Mouse (Mus musculus) lung, postnatal 14 days (tissue): ENCODE data around the gene C1s2.
"Not testable (repeated sequence)": the region's sequence is repeated elsewhere in the genome, so short reads cannot be mapped to it uniquely, and the experiment has no call there.

Experiments
- DNase-seq: peaks from one replicate; pipeline ENCODE4 v3.0.0; 2021

Gene C1s2

GRCm38 (mm10) chr6:124636858-124637460 is 1.1 kb upstream of the C1s2 start:
- not testable (repeated sequence) for DNase-seq

DNA sequence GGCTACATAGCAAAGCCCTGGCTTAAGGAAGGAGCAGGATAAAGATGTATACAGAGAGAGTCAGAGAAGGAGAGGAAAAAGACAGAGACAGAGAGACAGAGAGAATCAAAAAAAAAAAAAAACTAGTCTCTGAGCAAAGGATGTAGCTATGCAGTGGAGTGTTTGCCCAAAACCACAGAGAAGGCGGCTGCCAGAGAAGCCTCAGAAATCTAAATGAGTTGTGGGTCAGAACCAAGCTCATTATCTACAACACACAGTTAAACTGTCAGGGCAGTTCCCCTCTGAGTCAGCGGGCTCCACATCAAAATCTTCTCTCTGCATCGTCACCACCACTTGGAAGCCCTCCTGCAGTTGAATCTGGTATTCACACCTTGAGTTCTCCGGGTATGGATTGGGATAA is 5.1 kb downstream of the C1s2 start:
- no peak for DNase-seq

DNA sequence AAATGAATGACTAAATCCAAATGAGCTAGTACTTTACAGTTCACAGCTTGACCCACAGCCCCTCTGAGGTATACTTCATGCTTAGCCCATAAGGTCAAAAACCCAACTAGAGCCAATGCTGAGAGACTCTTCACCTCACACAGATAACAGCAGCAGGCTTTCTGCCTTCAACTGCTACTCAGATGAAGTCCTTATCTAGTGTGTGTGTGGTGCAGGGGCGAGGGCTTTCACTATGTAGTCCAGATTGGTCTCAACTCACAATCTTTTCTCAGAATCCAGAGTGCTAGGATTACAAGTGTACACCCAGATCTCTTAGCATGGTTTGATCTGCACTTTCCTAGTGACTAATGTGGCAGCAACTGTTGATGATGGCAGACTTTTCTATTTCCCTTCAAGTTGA is 9.7 kb downstream of the C1s2 start:
- DNase-seq = not testable (repeated sequence)

GRCm38 (mm10) chr6:124625612-124626011 is 10.3 kb downstream of the C1s2 start:
- no peak for DNase-seq

DNA sequence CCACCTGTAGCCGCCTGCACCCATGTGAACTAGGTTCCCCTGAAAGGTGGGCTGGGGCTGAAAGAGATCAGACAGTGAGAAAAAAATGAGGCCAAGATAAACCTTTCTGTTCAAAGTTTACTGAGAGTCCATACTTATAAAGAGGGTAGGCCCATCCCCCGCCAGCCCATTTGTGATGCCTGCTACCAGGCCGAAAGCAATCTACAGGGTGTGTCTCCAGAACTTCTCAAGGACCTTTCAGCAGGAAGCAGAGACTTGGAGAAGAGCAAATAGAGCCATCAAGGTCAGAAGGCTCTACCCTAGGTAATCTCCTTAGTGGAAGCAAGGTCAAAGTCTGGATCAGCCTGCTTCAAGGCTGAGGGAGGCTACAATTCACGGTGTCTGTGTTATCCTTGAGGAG is 33.9 kb downstream of the C1s2 start:
- no peak for DNase-seq

- no peak for DNase-seq
Measured at GRCm38 (mm10) chr6:124593121-124593520, 42.8 kb downstream of the C1s2 start.

DNA sequence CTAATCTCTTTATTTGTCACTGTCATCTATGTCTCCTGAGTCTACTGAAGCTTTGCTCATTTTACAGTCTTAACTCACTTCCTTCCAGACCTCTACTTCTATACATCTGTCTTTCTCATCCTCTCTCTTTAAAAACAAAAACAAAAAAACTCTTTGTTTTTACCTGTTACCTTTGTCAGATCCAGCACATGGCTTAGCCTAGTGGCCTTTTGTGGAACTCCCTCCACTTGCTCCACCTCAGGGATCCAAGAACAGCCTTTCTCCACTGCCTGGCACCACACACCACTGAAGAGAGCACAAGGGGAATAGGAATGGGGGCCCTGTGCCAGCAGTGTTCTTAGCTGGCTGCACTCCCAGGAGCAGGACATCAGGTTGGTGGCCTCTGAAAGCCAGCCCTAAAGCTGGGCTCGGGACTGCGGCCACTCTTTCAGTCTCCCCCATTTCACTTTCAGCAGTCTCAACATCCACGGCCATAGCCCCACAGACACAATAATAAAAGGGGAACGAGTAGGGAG is 43.6 kb downstream of the C1s2 start:
- no peak for DNase-seq

- DNase-seq = no peak
Measured at GRCm38 (mm10) chr6:124588771-124589170, 47.1 kb downstream of the C1s2 start.

DNA sequence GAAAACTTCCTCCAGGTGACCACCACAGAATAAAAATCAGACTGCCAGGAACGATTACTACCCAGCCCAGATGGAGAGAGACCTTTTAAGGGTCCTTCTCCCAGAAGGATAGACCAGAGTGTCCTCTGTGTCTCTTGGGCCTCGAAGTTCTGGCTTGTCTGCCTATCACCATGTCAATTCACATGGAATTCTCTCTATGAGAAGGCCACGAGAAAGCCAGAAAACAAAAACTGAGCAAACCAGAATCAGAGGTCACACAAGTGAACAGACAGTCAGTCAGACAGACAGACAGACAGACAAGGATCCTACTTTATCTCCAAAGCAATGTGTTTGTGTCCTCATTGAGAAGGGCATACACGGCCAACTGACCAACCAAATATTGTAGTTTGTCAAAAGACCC is 49.6 kb downstream of the C1s2 start:
- DNase-seq = no peak

- DNase-seq = no peak
Measured at GRCm38 (mm10) chr6:124585761-124586160, 50.1 kb downstream of the C1s2 start.

DNA sequence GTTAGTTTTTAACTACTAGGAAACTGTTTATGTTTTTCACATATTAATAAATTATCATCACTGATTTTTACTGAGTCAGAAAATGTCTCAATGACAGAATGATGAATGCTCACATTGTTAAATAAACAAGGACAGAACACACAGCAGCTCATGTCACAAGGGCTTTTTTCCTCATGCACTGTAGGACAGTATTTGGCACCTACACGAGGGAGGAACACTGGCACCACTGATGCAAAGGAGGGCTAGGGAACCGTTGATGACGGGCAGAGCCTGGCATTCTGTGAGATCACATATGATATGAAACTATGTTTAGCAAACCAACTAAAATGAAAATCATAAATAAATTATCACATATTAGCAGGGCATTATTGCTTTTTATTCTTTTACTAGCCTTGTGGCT is 51.0 kb downstream of the C1s2 start:
- DNase-seq = no peak

DNA sequence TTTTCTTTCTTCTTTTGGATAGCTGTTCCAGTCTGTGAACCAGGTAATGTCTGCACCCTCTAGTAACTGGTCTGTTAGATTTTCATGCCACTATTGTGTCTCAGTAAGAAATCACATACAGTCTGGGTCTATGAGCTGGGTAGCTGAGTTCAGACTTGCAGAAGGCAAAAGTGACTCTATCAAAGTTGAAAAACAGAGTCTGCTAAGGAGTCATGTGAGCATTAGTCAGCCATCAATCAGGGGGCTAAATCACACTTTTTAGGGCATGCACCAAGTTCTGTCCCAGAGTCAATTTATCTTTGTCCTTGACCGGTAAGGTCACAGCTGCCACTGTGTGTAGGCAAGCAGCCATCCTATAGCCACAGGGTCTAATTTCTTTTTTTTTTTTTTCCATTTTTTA is 53.7 kb downstream of the C1s2 start:
- no peak for DNase-seq

GRCm38 (mm10) chr6:124580155-124580554 is 55.7 kb downstream of the C1s2 start:
- DNase-seq = not testable (repeated sequence)

DNA sequence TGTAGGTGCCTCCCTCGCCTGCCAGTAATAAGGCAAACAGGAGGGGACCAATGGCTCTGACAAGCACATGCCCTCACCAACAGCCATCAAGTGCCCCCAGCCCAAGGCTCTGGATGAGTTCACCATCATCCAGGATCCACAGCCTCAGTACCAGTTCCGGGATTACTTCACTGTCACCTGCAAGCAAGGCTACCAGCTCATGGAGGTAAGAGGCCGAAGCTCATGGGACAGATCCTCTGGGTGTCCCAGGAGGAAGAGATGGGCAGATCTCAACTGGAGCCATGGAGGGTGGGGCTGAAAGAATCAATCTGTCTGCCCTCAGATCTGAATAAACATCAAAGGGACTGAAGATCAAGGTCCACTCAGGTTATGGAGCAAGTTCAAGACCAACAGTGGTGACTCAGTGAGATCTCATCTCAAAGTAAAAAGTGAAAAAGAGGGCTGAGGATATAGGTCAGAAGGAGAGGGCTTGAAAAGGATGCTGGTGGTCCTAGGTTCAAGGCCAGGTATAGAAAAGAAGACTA is 60.7 kb downstream of the C1s2 start:
- not testable (repeated sequence) for DNase-seq
